Mouse (Mus musculus) bone marrow macrophage, adult 2 months (primary cell): ENCODE measurements around the gene Dkkl1.

Experiments used
- CTCF ChIP-seq: IDR thresholded peaks from 2 replicates; pipeline ENCODE4 v1.5.1; 2012; ENCODE audit warnings: low read depth, mild to moderate bottlenecking, low read length, moderate library complexity
- POLR2A ChIP-seq: IDR thresholded peaks from 2 replicates; pipeline ENCODE4 v1.6.1; 2012; ENCODE audit warnings: mild to moderate bottlenecking, low read depth, low read length, borderline replicate concordance

DNA sequence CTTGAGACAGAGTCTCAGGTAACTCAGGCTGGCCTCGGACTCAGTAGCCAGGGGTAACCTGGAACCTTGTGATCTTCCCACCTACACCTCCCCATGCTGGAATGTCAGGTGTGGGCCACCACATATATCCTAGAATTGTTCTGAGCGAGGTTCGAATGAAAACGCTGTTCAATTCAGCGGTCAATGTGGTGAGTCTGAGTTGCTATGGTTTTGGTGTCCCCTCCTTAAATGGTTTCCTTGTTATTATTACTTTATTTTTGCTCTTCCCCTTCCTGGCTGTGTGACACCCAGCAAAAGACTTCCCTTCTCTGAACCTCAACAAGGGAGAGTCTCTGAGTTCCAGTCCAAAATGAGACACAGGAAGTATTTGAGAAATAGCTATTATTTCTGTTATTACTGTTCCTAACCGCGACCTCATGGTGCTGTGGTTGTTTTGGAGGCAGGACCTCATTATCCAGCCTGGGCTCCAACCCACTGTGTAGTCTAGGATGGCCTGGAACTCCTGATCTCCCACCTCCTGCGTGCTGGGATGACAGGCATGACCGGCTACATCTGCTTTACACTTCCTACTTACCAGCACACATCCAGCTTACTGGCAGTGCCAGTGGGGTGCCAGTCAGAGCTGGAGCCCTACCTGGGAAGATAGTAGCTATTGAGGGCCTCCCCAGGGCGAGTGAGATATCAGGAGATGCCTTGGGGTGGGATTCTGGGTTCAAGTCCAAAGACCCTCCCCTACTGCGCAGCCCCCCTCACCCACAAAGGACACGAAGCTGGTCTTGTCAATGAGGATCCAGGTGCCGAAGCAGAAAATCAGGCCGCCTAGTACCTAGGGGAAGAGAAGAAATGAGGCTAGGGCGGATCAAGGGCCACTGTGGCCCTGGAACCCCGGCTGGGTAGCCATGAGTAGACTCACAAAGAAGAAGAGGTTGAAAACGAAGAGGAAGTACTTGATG lies 26.1 kb upstream of the Dkkl1 start:
- no peak for TF ChIP-seq CTCF
- no peak for TF ChIP-seq POLR2A
